Mouse (Mus musculus): ENCODE results near the gene Agpat1. TPM values are rescaled to one million over a fixed set of nuclear protein-coding genes. Genes with fewer than 3 reads are reported as not detected.

Agpat1 gene
- polyA plus RNA-seq, 2 experiments = 19.0 to 35.9 TPM

GRCm38 (mm10) chr17:34603375-34604060 is 544 bp upstream of the Agpat1 start, which contains the start of gene Rnf5:
Rnf5 (minus strand) TSS chr17:34603690.
- H3K4me1 ChIP-seq (replicated peaks; ENCODE audit: control insufficient read depth in 2 of 2, insufficient read depth in 2 of 2, low read length in 1 of 2) = peaks cover 12 to 23% of the 10 kb centered on the region in 2 experiments
- H3K27ac ChIP-seq = peak within 1 kb of the TSS; percentile 89
- under 1% methylated on average over 29 of the region's 30 CpGs for WGBS (ENCODE audit: insufficient replicate concordance)

GRCm38 (mm10) chr17:34604511-34605237 is 612 bp downstream of the Agpat1 start:
- ATAC-seq (ENCODE audit: insufficient read depth) = no peak
- no peaks in the 10 kb centered on the region for H3K27me3 ChIP-seq (ENCODE audit: control insufficient read depth, insufficient read depth, low read length)
- peak overlapping the region; percentile 90 for H3K9ac ChIP-seq (replicated peaks)
- peak overlapping the region; percentile 74 to 78 for H3K4me3 ChIP-seq (ENCODE audit: insufficient read depth in 1 of 2, low read depth in 2 of 2, low read length in 2 of 2)
- peak overlapping the region; percentile 79 for H3K4me2 ChIP-seq (ENCODE audit: low read depth)
- no peak for DNase-seq (ENCODE audit: low read depth in 3 of 3, low spot score in 3 of 3)
- no peaks in the 10 kb centered on the region for H3K9me3 ChIP-seq (ENCODE audit: control insufficient read depth, low read length)
- peaks cover 12% of the 10 kb centered on the region for H3K36me3 ChIP-seq (replicated peaks; ENCODE audit: control insufficient read depth, insufficient read depth, low read depth)
- TF ChIP-seq CTCF (IDR thresholded peaks at IDR 0.05; ENCODE audit: low read depth) = no peak
- TF ChIP-seq EP300 (IDR thresholded peaks at IDR 0.05; ENCODE audit: low read depth) = no peak
- H3K4me1 ChIP-seq (replicated peaks; ENCODE audit: control insufficient read depth in 2 of 2, insufficient read depth in 2 of 2, low read length in 1 of 2) = peaks cover 12 to 23% of the 10 kb centered on the region in 2 experiments
- H3K27ac ChIP-seq = peak overlapping the region; percentile 89
- WGBS (ENCODE audit: insufficient replicate concordance) = 15% methylated on average over 24 of the region's 24 CpGs

More at GRCm38 (mm10) chr17:34603375-34604060, 544 bp upstream of the Agpat1 start, which contains the start of gene Rnf5:
- DNase-seq (ENCODE audit: low read depth in 3 of 3, low spot score in 3 of 3) = peak; percentile 100
- peak within 1 kb of the TSS; percentile 93 for H3K9ac ChIP-seq (replicated peaks)
- peak; percentile 88 for ATAC-seq (ENCODE audit: insufficient read depth)
- no peaks in the 10 kb centered on the region for H3K27me3 ChIP-seq (ENCODE audit: control insufficient read depth, insufficient read depth, low read length)
- H3K4me3 ChIP-seq (ENCODE audit: insufficient read depth in 1 of 2, low read depth in 2 of 2, low read length in 2 of 2) = peak within 1 kb of the TSS; percentile 74 to 92
- peak; percentile 68 for TF ChIP-seq EP300 (IDR thresholded peaks at IDR 0.05; ENCODE audit: low read depth)
- no peak for TF ChIP-seq CTCF (IDR thresholded peaks at IDR 0.05; ENCODE audit: low read depth)
- peak within 1 kb of the TSS; percentile 95 for H3K4me2 ChIP-seq (ENCODE audit: low read depth)
- no peaks in the 10 kb centered on the region for H3K9me3 ChIP-seq (ENCODE audit: control insufficient read depth, low read length)
- H3K36me3 ChIP-seq (replicated peaks; ENCODE audit: control insufficient read depth, insufficient read depth, low read depth) = peaks cover 12% of the 10 kb centered on the region

DNA sequence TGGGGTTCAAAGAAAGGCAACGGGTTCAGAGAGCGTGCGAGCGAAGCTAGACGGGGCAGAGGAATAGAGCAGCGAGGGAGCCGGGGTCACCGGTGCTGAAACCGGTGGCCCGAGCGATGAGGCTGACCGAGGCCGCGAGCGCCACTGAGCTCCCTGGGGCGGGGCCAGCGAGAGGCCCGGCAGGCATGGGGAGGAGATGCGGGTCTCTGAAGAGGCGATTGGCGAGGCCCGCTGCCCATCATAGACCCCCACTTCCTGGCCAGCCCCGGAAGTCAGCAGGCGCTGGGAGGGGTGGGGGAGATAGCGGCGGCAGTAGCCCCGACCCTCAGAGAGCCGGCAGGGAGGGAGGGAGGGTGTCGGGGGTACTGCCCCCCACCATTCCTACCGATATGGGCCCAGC is 1.5 kb downstream of the Agpat1 start:
- DNase-seq (ENCODE audit: low read depth in 3 of 3, low spot score in 3 of 3) (peak; percentile 81 to 87 (median 85)), ATAC-seq (ENCODE audit: insufficient read depth) (peak; percentile 22)
- Histone ChIP-seq H3K36me3 (replicated peaks; ENCODE audit: control insufficient read depth, insufficient read depth, low read depth) (peaks cover 8% of the 10 kb centered on the region), H3K4me2 (ENCODE audit: low read depth) (peak overlapping the region; percentile 79), H3K27me3 (ENCODE audit: control insufficient read depth, insufficient read depth, low read length) (no peaks in the 10 kb centered on the region), H3K27ac (peak overlapping the region; percentile 89), H3K4me1 (replicated peaks; ENCODE audit: control insufficient read depth in 2 of 2, insufficient read depth in 2 of 2, low read length in 1 of 2) (peaks cover 12 to 23% of the 10 kb centered on the region in 2 experiments), H3K9me3 (ENCODE audit: control insufficient read depth, low read length) (no peaks in the 10 kb centered on the region), H3K9ac (replicated peaks) (peak overlapping the region; percentile 90), H3K4me3 (ENCODE audit: insufficient read depth in 1 of 2, low read depth in 2 of 2, low read length in 2 of 2) (peak overlapping the region; percentile 74 to 78)
- under 1% methylated on average over 29 of the region's 30 CpGs for WGBS (ENCODE audit: insufficient replicate concordance)
- TF ChIP-seq EP300 (IDR thresholded peaks at IDR 0.05; ENCODE audit: low read depth) = no peak
- no peak for TF ChIP-seq CTCF (IDR thresholded peaks at IDR 0.05; ENCODE audit: low read depth)

GRCm38 (mm10) chr17:34606186-34607039 is 2.4 kb downstream of the Agpat1 start:
- peak overlapping the region; percentile 76 for H3K27ac ChIP-seq
- peak overlapping the region; percentile 79 for H3K4me2 ChIP-seq (ENCODE audit: low read depth)
- peaks cover 12 to 23% of the 10 kb centered on the region in 2 experiments for H3K4me1 ChIP-seq (replicated peaks; ENCODE audit: control insufficient read depth in 2 of 2, insufficient read depth in 2 of 2, low read length in 1 of 2)
- H3K9ac ChIP-seq (replicated peaks) = peak overlapping the region; percentile 90
- no peak for TF ChIP-seq EP300 (IDR thresholded peaks at IDR 0.05; ENCODE audit: low read depth)
- TF ChIP-seq CTCF (IDR thresholded peaks at IDR 0.05; ENCODE audit: low read depth) = no peak
- DNase-seq (ENCODE audit: low read depth in 3 of 3, low spot score in 3 of 3) (no peak), ATAC-seq (ENCODE audit: insufficient read depth) (no peak)
- H3K27me3 ChIP-seq (ENCODE audit: control insufficient read depth, insufficient read depth, low read length) = no peaks in the 10 kb centered on the region
- H3K9me3 ChIP-seq (ENCODE audit: control insufficient read depth, low read length) = no peaks in the 10 kb centered on the region
- peaks cover 5% of the 10 kb centered on the region for H3K36me3 ChIP-seq (replicated peaks; ENCODE audit: control insufficient read depth, insufficient read depth, low read depth)
- peak overlapping the region; percentile 74 to 78 for H3K4me3 ChIP-seq (ENCODE audit: insufficient read depth in 1 of 2, low read depth in 2 of 2, low read length in 2 of 2)
- WGBS (ENCODE audit: insufficient replicate concordance) = 14% methylated on average over 32 of the region's 32 CpGs
